Mouse (Mus musculus) frontal cortex, postnatal 10 days (tissue): ENCODE data around the gene Mrtfa.

Experiments used
- DNase-seq, 2 experiments: peaks; one replicate each; pipeline ENCODE4 v3.0.0; 2022; ENCODE audit warnings: low spot score in 2 of 2, mixed read lengths in 1 of 2

The Mrtfa gene

GRCm38 (mm10) chr15:80994959-80995358 is 195.6 kb downstream of the Mrtfa start:
- DNase-seq = no peak

GRCm38 (mm10) chr15:80989712-80990111 is 200.8 kb downstream of the Mrtfa start:
- no peak for DNase-seq

- DNase-seq = no peak
These were observed 202.2 kb downstream of the Mrtfa start for GRCm38 (mm10) chr15:80988331-80988730.

- DNase-seq = no peak
These were observed 207.3 kb downstream of the Mrtfa start for GRCm38 (mm10) chr15:80983264-80983663.

- DNase-seq = no peak
These were observed 209.4 kb downstream of the Mrtfa start for GRCm38 (mm10) chr15:80981176-80981575.

GRCm38 (mm10) chr15:80979611-80980010 is 210.9 kb downstream of the Mrtfa start:
- no peak for DNase-seq

- DNase-seq = peak; percentile 74 to 84
These were observed 212.8 kb downstream of the Mrtfa start, which contains the start of gene Sgsm3 for GRCm38 (mm10) chr15:80977620-80978334. TSS of gene Sgsm3 (plus strand) at chr15:80977765.

GRCm38 (mm10) chr15:80975666-80976065 is 214.9 kb downstream of the Mrtfa start:
- DNase-seq = no peak

- no peak for DNase-seq
These were observed 216.2 kb downstream of the Mrtfa start for GRCm38 (mm10) chr15:80974311-80974710.

- no peak for DNase-seq
These were observed 221.2 kb downstream of the Mrtfa start for GRCm38 (mm10) chr15:80969371-80969770.
